Mouse (Mus musculus) induced T-regulatory cell, adult 2 months (primary cell): ENCODE measurements around the gene Nsmce4a.
"Not testable (repeated sequence)": the region's sequence is repeated elsewhere in the genome, so short reads cannot be mapped to it uniquely, and the experiment has no call there.

ENCODE experiments used
- DNase-seq: peaks from one replicate; pipeline ENCODE4 v3.0.0-alpha.2; 2012; ENCODE audit warnings: low read depth

Nsmce4a gene

DNA sequence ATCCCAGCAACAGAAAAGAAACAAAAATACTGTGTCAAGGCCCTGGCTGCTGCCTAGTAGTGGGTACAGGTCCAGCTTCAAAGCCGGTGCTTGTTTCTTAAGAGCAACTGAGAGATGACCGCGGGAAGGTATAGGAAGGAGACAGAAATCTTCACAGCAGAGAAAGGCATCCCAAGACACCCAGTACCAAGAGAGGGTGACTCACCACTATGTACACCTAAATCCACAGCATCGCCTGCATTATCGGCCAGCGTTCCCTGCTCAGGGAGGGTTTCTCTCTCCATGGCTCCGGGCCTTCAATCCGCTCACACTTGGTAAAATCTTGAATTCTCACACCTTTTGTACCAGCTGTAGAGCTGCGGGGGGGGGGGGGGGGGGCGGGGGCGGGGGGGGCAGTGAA lies at the start of gene Nsmce4a:
Nsmce4a (minus strand) TSS at position 298 of the 400 bp plus-strand sequence.
- no peak for DNase-seq

GRCm38 (mm10) chr7:130622359-130622758 lies 49.4 kb upstream of the Nsmce4a start:
- no peak for DNase-seq

DNA sequence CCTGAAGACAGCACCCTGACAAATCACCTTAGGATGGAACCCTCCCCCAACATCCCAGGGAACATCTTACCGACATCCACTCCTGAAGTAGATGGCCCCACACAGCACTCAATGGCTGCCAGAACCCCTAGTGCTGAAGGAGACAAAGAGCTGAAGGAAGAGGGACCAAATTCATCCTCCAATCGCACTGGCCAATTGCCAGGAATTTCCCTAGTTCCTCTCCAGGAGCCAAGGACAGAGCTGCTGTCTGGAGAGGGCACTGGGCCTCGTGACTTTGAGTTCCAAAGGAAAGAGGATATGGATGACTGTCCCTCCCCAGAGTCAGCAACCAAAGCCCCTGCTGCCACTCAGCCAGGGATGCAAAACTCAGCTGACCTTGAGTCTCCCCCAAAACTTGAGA lies 49.0 kb upstream of the Nsmce4a start:
- DNase-seq: no peak

DNA sequence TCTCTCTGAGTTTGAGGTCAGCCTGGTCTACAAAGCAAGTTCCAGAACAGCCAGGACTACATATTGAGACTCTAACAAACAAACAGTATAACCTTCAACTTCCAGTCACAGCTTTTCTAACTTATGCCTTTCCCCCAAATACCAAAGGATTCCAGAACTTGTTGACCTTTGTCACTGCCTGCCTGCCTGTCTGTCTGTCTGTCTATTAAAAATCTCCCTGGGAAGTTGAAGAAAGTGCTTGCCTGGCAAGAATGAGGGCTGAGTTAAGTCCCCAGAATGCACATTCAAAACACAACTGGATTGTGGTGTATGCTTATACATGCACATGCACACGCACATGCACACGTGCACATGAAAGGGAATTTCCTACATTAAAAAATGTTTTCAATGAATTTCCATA lies 48.1 kb upstream of the Nsmce4a start:
- DNase-seq: no peak

- DNase-seq: no peak
Observed at GRCm38 (mm10) chr7:130617591-130617990, 44.7 kb upstream of the Nsmce4a start.

DNA sequence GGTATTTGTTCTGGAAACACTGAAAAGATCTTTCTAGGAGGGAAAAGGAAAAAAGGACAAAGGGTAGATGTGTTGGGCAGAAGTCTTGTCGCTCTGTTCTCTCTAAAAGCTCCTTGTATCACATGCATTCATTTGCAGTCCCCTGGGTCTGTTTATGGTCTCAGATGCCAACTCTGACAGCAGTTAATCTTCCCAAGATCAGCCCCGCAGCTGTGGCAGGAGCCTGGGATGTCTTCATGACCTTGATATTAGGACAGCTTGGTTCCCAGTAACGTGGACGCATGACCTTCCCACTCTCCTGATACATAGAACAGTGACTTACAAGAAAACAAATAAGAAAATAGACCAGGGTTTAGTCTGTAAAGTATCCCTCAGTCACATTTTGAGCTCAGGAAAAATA lies 41.1 kb upstream of the Nsmce4a start:
- no peak for DNase-seq

DNA sequence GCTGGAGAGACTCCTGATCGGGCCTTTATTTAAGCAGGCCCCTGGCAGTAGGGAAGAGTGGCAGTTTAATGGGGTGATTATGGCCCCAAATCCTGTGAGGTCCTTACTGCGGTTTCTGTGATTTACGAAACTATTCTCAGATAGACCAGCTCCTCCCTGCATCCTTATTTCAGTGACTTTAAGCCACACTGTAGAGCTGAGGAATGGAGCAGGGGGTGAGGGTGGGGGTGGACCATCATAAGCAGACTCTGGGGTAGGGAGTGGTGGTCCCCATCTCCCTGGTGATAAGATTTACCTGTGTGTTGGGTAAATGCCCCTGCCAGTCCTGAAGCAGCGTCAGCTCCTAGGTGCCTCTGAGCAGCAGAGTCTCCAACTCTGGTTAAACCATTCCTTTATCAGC lies 34.0 kb upstream of the Nsmce4a start:
- no peak for DNase-seq

- peak; percentile 32 for DNase-seq
Observed at GRCm38 (mm10) chr7:130605111-130605510, 32.2 kb upstream of the Nsmce4a start.

GRCm38 (mm10) chr7:130604390-130604789 lies 31.5 kb upstream of the Nsmce4a start:
- no peak for DNase-seq

- no peak for DNase-seq
Observed at GRCm38 (mm10) chr7:130603556-130603955, 30.6 kb upstream of the Nsmce4a start.

DNA sequence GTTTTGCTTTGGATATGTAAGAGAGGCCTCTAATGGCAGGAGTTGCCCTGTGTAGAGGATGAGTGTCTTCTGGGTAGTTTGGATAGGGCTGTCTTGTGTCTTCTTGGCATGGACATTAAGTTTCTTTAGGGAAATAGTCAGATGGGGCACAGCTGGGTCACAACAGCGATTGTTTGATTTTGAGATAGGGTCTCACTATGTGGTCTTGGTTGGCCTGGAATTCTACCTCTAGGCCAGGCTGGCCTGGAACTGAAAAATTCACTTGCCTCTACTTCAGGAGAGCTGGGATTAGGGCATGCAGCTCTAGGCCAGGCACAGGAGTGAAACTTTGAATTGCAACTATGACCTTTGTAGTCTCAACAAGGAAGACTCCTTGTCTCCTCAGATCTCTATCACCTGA lies 29.9 kb upstream of the Nsmce4a start:
- DNase-seq: no peak

DNA sequence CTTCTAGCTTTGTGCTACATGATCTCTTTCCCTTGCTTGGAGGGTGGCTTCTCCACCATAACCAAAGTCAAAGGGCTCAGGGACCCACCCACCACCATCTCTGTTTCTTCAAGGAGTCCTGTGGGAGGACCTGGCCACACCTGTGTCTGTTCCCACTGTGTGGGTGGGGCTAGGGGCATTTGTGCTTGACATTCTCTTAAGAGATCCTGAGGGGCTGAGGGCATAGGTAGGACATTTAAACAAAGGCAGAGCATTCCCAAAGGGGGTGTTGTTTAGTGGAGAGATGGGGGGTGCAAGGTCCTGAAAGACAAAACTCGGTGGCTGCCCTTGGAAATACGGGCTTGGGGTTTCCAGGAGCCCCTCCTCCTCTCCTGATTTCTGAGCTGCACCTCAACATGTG lies 27.6 kb upstream of the Nsmce4a start:
- no peak for DNase-seq

- no peak for DNase-seq
Observed at GRCm38 (mm10) chr7:130600074-130600473, 27.2 kb upstream of the Nsmce4a start.

GRCm38 (mm10) chr7:130597546-130597945 lies 24.6 kb upstream of the Nsmce4a start:
- DNase-seq: no peak

DNA sequence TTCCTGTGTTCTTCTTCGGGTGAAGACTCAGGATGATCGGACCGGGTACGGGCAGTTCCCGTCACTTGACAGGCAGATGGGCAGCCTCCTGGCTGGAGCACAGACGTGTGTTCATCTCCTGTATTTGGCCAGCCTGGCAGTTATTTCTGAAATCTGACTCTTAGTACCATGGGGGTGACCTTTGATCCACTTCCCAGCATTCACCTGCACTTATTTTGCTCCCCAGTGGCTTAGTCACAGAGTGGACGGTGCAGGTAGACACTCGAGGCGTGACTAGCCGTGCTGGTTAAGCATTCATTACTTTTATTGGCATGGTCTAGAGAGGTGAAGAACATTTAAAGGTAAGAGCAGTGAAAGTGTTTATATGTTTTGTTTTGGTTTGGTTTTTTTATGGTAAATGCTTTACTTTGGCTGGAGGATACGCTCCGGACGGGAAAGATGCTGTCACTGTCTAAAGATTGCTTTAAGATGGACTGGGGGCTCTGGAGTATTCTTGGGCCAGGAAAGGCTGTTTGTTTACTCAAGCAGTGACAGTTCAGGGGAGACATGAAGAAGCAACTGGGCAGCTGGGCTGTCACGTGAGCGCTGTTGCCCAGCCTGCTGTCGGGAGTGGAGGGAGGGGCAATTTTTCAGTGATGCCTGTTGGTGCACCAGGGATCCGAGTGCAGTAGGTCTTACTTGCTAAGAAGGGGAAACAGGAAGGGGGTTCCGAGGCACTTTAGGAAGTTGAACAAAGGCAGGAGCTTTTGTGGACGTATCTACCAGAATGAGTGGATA lies 23.3 kb upstream of the Nsmce4a start:
- DNase-seq: not testable (repeated sequence)

GRCm38 (mm10) chr7:130593375-130594239 lies 20.7 kb upstream of the Nsmce4a start:
- not testable (repeated sequence) for DNase-seq

DNA sequence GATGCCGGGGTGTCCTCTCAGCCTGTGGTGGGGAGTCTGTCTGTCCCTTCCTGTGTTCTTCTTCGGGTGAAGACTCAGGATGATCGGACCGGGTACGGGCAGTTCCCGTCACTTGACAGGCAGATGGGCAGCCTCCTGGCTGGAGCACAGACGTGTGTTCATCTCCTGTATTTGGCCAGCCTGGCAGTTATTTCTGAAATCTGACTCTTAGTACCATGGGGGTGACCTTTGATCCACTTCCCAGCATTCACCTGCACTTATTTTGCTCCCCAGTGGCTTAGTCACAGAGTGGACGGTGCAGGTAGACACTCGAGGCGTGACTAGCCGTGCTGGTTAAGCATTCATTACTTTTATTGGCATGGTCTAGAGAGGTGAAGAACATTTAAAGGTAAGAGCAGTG lies 20.1 kb upstream of the Nsmce4a start:
- not testable (repeated sequence) for DNase-seq

GRCm38 (mm10) chr7:130590845-130591437 lies 18.0 kb upstream of the Nsmce4a start:
- DNase-seq: peak; percentile 3

DNA sequence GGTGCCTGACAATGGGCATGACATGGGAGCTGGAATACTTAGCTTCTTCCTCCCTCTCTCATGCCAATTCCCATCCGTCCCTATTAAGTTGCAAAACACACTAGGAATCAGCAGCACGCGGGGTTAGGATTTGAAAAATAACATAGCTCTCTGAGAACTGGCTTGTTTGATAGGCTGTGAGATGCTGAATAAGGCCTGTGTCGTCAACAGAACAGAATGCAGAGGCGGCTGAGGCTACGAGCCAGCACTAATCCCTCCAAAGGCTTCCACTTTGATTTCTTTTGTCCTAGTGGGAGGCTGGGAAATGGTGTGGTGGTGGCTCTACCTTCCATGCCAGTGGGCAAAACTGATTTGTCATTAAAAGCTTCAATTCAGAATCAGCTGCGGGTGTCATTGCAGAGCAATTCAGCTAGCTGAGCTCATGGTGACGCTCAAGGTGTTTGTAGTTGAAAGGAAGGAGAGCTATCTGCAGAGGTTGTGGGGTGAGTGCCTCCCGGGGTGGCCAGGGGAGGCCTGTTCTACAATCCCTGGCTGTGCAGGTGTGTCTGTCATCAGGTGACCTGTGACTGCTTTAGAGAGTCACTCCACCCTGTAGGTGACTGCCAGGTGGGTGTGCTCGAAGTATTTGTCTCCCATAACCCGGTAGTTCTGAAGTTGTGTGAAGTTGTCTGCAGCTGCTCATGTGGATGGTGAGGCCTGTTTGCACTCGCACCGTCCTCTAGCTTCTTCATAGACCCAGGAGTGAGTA lies 17.3 kb upstream of the Nsmce4a start:
- DNase-seq: no peak

GRCm38 (mm10) chr7:130586521-130587072 lies 13.7 kb upstream of the Nsmce4a start:
- no peak for DNase-seq

- no peak for DNase-seq
Observed at GRCm38 (mm10) chr7:130578607-130579006, 5.7 kb upstream of the Nsmce4a start.

- DNase-seq: no peak
Observed at GRCm38 (mm10) chr7:130578066-130578465, 5.1 kb upstream of the Nsmce4a start.
